Mouse (Mus musculus) megakaryocyte progenitor cell, adult 5-6 weeks (primary cell): Measurements from ENCODE around the gene Vwa1. TPM values are rescaled to one million over a fixed set of nuclear protein-coding genes. Genes with fewer than 3 reads are reported as not detected.
A peak's percentile ranks its signal among the peaks of the same experiment; 100 is the strongest.
"Not testable (repeated sequence)": the region's sequence is repeated elsewhere in the genome, so short reads cannot be mapped to it uniquely, and the experiment has no call there.

ENCODE experiments used
- ATAC-seq: replicated peaks from 2 replicates; pipeline ENCODE4 v1.8.0; 2016; ENCODE audit warnings: mild to moderate bottlenecking, moderate TSS enrichment, inconsistent platforms; ENCODE audit not compliant: poor library complexity
- total RNA-seq, 2 experiments: library from RNA; stranded (forward) in 1 of 2; stranded (reverse) in 1 of 2; fragments of 157-497, 149-512 nt in 1 of 2; fragments of 200-1000 nt in 1 of 2; gene quantifications; 2 replicates each; pipeline versions ENCODE4 v1.2.3 to v1.2.4; 2015 to 2017

Vwa1 gene
- 0.22 and 0.37 TPM in 2 replicates for total RNA-seq (2015)
- total RNA-seq (2017), result 0.24 and 0.42 TPM in 2 replicates

GRCm38 (mm10) chr4:155774280-155774754 is at the start of gene Vwa1:
Gene Vwa1, minus strand, starts transcription at chr4:155774698.
- ATAC-seq, result peak; percentile 75

- no peak for ATAC-seq
Observed at GRCm38 (mm10) chr4:155823443-155823842, 48.9 kb upstream of the Vwa1 start.

GRCm38 (mm10) chr4:155821025-155821424 is 46.5 kb upstream of the Vwa1 start:
- no peak for ATAC-seq

GRCm38 (mm10) chr4:155817533-155817932 is 43.0 kb upstream of the Vwa1 start:
- no peak for ATAC-seq

GRCm38 (mm10) chr4:155812665-155813181 is 38.2 kb upstream of the Vwa1 start:
- ATAC-seq, result peak; percentile 25

GRCm38 (mm10) chr4:155811929-155812664 is 37.6 kb upstream of the Vwa1 start, which contains the start of gene Ccnl2:
Gene Ccnl2, plus strand, starts transcription at chr4:155812489.
- peak; percentile 99 for ATAC-seq

GRCm38 (mm10) chr4:155807841-155808240 is 33.3 kb upstream of the Vwa1 start:
- no peak for ATAC-seq

GRCm38 (mm10) chr4:155803340-155804041 is 29.0 kb upstream of the Vwa1 start:
- ATAC-seq, result peak; percentile 97

- ATAC-seq, result peak; percentile 65
Observed at GRCm38 (mm10) chr4:155802741-155803339, 28.3 kb upstream of the Vwa1 start, which contains the start of gene Mrpl20. Gene Mrpl20, plus strand, starts transcription at chr4:155802878.

GRCm38 (mm10) chr4:155802075-155802474 is 27.6 kb upstream of the Vwa1 start:
- no peak for ATAC-seq

- no peak for ATAC-seq
Observed at GRCm38 (mm10) chr4:155793730-155794129, 19.2 kb upstream of the Vwa1 start.

GRCm38 (mm10) chr4:155791240-155791933 is 16.9 kb upstream of the Vwa1 start:
- ATAC-seq, result no peak

- ATAC-seq, result no peak
Observed at GRCm38 (mm10) chr4:155790650-155791161, 16.2 kb upstream of the Vwa1 start.

- no peak for ATAC-seq
Observed at GRCm38 (mm10) chr4:155790021-155790489, 15.6 kb upstream of the Vwa1 start, which contains the start of gene Ankrd65. Gene Ankrd65, plus strand, starts transcription at chr4:155790439.

GRCm38 (mm10) chr4:155788833-155789232 is 14.3 kb upstream of the Vwa1 start:
- not testable (repeated sequence) for ATAC-seq

GRCm38 (mm10) chr4:155788300-155788699 is 13.8 kb upstream of the Vwa1 start:
- ATAC-seq, result peak; percentile 79

- ATAC-seq, result 0 out of 2 replicates have a peak, but pooled peaks have one; percentile 26
Observed at GRCm38 (mm10) chr4:155785819-155786218, 11.3 kb upstream of the Vwa1 start, which contains the start of gene Tmem88b. Gene Tmem88b, minus strand, starts transcription at chr4:155785874.

- no peak for ATAC-seq
Observed at GRCm38 (mm10) chr4:155785246-155785645, 10.7 kb upstream of the Vwa1 start.

GRCm38 (mm10) chr4:155784081-155784701 is 9.7 kb upstream of the Vwa1 start:
- ATAC-seq, result peak; percentile 61
